Mouse (Mus musculus): ENCODE data around the gene Il33. TPM values are rescaled to one million over a fixed set of nuclear protein-coding genes. Genes with fewer than 3 reads are reported as not detected.
"Not testable (repeated sequence)": the region's sequence is repeated elsewhere in the genome, so short reads cannot be mapped to it uniquely, and the experiment has no call there.

Gene Il33
- polyA plus RNA-seq, 1 experiment from 2014 or later, result 0.27 TPM

DNA sequence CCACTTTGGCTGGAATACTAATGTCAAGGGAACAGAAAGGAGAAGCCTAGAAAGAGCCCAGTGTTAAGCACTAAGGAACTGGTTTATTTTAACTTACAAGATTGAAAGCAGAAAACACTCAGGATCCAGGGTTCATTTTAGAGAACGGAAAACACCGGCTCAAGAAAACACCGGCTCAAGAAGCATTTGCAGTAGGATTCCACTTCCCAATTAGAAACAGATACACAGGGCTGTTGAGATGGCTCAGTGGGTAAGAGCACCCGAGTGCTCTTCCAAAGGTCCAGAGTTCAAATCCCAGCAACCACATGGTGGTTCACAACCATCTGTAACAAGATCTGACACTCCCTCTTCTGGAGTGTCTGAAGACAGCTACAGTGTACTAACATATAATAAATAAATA lies 20.0 kb downstream of the Il33 start:
- not testable (repeated sequence) for H3K27me3 ChIP-seq (replicated peaks; ENCODE audit: control insufficient read depth, insufficient read depth, low read length); H3K4me1 ChIP-seq (replicated peaks; ENCODE audit: control insufficient read depth, insufficient read depth, low read length); H3K9me3 ChIP-seq (ENCODE audit: control insufficient read depth, low read length); H3K4me3 ChIP-seq (ENCODE audit: low read depth, low read length); H3K9ac ChIP-seq (ENCODE audit: low read depth, low read length); DNase-seq (ENCODE audit: low spot score); H3K36me3 ChIP-seq (ENCODE audit: control insufficient read depth, insufficient read depth, low read length); H3K27ac ChIP-seq (ENCODE audit: low read depth, low read length); ATAC-seq (replicated peaks; ENCODE audit: low FRiP score); H3K4me2 ChIP-seq
- 79% methylated on average over 4 of the region's 4 CpGs for WGBS

DNA sequence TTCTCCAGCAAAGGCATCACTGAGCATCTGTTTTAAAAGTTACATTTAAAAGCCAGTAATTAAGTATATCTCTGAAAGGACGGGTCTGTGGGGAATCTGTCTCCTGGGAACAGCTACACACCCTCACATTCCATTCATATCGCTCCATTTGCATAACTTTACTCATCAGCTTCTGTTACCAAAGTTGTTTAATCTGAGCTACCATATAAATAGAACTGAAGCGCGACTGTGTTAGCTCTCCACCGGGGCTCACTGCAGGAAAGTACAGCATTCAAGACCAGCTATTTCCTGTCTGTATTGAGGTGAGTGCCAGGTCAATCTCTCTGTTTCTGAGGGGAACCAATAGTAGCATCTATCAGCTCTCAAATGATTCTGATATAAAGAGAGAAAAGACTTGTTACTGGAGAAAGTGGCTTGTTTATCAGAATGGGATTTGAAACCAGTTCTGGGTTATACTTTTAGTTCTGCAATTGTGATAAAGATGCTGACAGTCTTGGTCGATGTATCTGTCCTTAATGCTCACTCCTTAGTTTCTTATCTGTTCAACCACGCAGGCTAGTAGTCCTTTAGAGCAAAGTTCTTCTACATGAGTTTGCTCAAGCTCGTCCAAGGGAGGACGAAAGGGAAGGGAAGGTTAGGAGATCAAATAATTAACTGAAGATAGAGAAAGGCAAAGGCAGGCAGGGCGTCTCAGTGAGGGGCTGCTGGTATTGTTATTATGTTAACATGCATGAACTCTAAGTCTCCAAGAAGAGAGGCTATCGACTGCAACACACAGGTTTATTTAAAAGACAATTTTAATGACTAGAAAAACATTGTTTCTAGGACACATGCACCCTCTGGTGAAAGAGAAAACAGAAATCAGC lies 20.9 kb downstream of the Il33 start:
- ATAC-seq (replicated peaks; ENCODE audit: low FRiP score) (no peak), DNase-seq (ENCODE audit: low spot score) (no peak)
- Histone ChIP-seq H3K27me3 (replicated peaks; ENCODE audit: control insufficient read depth, insufficient read depth, low read length) (no peaks in the 10 kb centered on the region), H3K4me2 (no peak overlapping the region), H3K4me1 (replicated peaks; ENCODE audit: control insufficient read depth, insufficient read depth, low read length) (peaks cover 8% of the 10 kb centered on the region; the same call in 1 of the 2 replicates), H3K9ac (ENCODE audit: low read depth, low read length) (no peak overlapping the region), H3K36me3 (ENCODE audit: control insufficient read depth, insufficient read depth, low read length) (no peaks in the 10 kb centered on the region), H3K9me3 (ENCODE audit: control insufficient read depth, low read length) (no peaks in the 10 kb centered on the region), H3K4me3 (ENCODE audit: low read depth, low read length) (no peak overlapping the region), H3K27ac (ENCODE audit: low read depth, low read length) (no peak overlapping the region)
- WGBS, result 18% methylated on average over 11 of the region's 11 CpGs

GRCm38 (mm10) chr19:29946423-29946716 lies 21.5 kb downstream of the Il33 start:
- no peak overlapping the region for H3K4me2 ChIP-seq
- no peaks in the 10 kb centered on the region for H3K9me3 ChIP-seq (ENCODE audit: control insufficient read depth, low read length)
- H3K9ac ChIP-seq (ENCODE audit: low read depth, low read length), result no peak overlapping the region
- no peaks in the 10 kb centered on the region for H3K27me3 ChIP-seq (replicated peaks; ENCODE audit: control insufficient read depth, insufficient read depth, low read length)
- ATAC-seq (replicated peaks; ENCODE audit: low FRiP score), result no peak
- H3K27ac ChIP-seq (ENCODE audit: low read depth, low read length), result no peak overlapping the region
- H3K36me3 ChIP-seq (ENCODE audit: control insufficient read depth, insufficient read depth, low read length), result no peaks in the 10 kb centered on the region
- H3K4me1 ChIP-seq (replicated peaks; ENCODE audit: control insufficient read depth, insufficient read depth, low read length), result peaks cover 8% of the 10 kb centered on the region; the same call in 1 of the 2 replicates
- no peak for DNase-seq (ENCODE audit: low spot score)
- no peak overlapping the region for H3K4me3 ChIP-seq (ENCODE audit: low read depth, low read length)

- no peaks in the 10 kb centered on the region for H3K9me3 ChIP-seq (ENCODE audit: control insufficient read depth, low read length)
- H3K27ac ChIP-seq (ENCODE audit: low read depth, low read length), result no peak overlapping the region
- H3K27me3 ChIP-seq (replicated peaks; ENCODE audit: control insufficient read depth, insufficient read depth, low read length), result no peaks in the 10 kb centered on the region
- DNase-seq (ENCODE audit: low spot score), result no peak
- H3K4me3 ChIP-seq (ENCODE audit: low read depth, low read length), result no peak overlapping the region
- no peaks in the 10 kb centered on the region for H3K36me3 ChIP-seq (ENCODE audit: control insufficient read depth, insufficient read depth, low read length)
- WGBS, result 89% methylated on average over 9 of the region's 9 CpGs
- ATAC-seq (replicated peaks; ENCODE audit: low FRiP score), result no peak
- no peak overlapping the region for H3K4me2 ChIP-seq
- H3K9ac ChIP-seq (ENCODE audit: low read depth, low read length), result no peak overlapping the region
- peaks cover 8% of the 10 kb centered on the region; the same call in 1 of the 2 replicates for H3K4me1 ChIP-seq (replicated peaks; ENCODE audit: control insufficient read depth, insufficient read depth, low read length)
These were observed 22.1 kb downstream of the Il33 start for GRCm38 (mm10) chr19:29947056-29947455.

- 25% methylated on average over 25 of the region's 25 CpGs for WGBS
- H3K27ac ChIP-seq (ENCODE audit: low read depth, low read length), result no peak overlapping the region
These were observed 23.2 kb downstream of the Il33 start for GRCm38 (mm10) chr19:29947891-29948801.

DNA sequence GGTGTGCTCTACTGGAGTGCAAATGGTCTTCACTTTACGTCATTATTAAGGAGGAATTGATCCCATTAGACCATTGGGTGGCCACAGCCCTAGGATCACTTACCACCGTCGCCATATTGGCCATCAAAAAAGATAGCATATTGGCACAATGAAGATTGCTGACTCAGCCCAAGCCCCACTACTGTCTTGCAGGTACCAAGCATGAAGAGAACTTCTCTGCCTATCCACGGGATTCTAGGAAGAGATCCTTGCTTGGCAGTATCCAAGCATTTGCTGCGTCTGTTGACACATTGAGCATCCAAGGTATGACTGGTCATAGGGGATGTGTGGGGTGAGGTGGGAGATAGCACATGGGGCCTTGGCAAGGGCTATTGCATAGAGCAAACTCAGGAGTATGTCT lies 27.6 kb downstream of the Il33 start:
- Histone ChIP-seq H3K4me1 (replicated peaks; ENCODE audit: control insufficient read depth, insufficient read depth, low read length) (0 out of 2 replicates have a peak, but pooled peaks cover 2% of the 10 kb centered on the region), H3K4me2 (no peak overlapping the region), H3K4me3 (ENCODE audit: low read depth, low read length) (no peak overlapping the region), H3K36me3 (ENCODE audit: control insufficient read depth, insufficient read depth, low read length) (no peaks in the 10 kb centered on the region), H3K9ac (ENCODE audit: low read depth, low read length) (no peak overlapping the region), H3K27me3 (replicated peaks; ENCODE audit: control insufficient read depth, insufficient read depth, low read length) (no peaks in the 10 kb centered on the region), H3K27ac (ENCODE audit: low read depth, low read length) (no peak overlapping the region), H3K9me3 (ENCODE audit: control insufficient read depth, low read length) (no peaks in the 10 kb centered on the region)
- DNase-seq (ENCODE audit: low spot score) (no peak), ATAC-seq (replicated peaks; ENCODE audit: low FRiP score) (no peak)
- WGBS, result 81% methylated on average over 5 of the region's 5 CpGs

More at GRCm38 (mm10) chr19:29947891-29948801, 23.2 kb downstream of the Il33 start:
- Histone ChIP-seq H3K9ac (ENCODE audit: low read depth, low read length) (peak overlapping the region; percentile 26; the same call in 1 of the 2 replicates), H3K27me3 (replicated peaks; ENCODE audit: control insufficient read depth, insufficient read depth, low read length) (no peaks in the 10 kb centered on the region), H3K9me3 (ENCODE audit: control insufficient read depth, low read length) (no peaks in the 10 kb centered on the region), H3K36me3 (ENCODE audit: control insufficient read depth, insufficient read depth, low read length) (no peaks in the 10 kb centered on the region), H3K4me3 (ENCODE audit: low read depth, low read length) (peak overlapping the region; percentile 45), H3K4me1 (replicated peaks; ENCODE audit: control insufficient read depth, insufficient read depth, low read length) (peaks cover 8% of the 10 kb centered on the region; the same call in 1 of the 2 replicates), H3K4me2 (peak overlapping the region; percentile 78)
- ATAC-seq (replicated peaks; ENCODE audit: low FRiP score), result peak; percentile 78
- DNase-seq (ENCODE audit: low spot score), result peak; percentile 49

- 75% methylated on average over 3 of the region's 3 CpGs for WGBS
- no peaks in the 10 kb centered on the region for H3K4me1 ChIP-seq (replicated peaks; ENCODE audit: control insufficient read depth, insufficient read depth, low read length)
- H3K36me3 ChIP-seq (ENCODE audit: control insufficient read depth, insufficient read depth, low read length), result no peaks in the 10 kb centered on the region
- H3K9me3 ChIP-seq (ENCODE audit: control insufficient read depth, low read length), result no peaks in the 10 kb centered on the region
- H3K9ac ChIP-seq (ENCODE audit: low read depth, low read length), result no peak overlapping the region
- H3K4me2 ChIP-seq, result no peak overlapping the region
- no peak overlapping the region for H3K4me3 ChIP-seq (ENCODE audit: low read depth, low read length)
- DNase-seq (ENCODE audit: low spot score) (no peak), ATAC-seq (replicated peaks; ENCODE audit: low FRiP score) (no peak)
- H3K27me3 ChIP-seq (replicated peaks; ENCODE audit: control insufficient read depth, insufficient read depth, low read length), result no peaks in the 10 kb centered on the region
- H3K27ac ChIP-seq (ENCODE audit: low read depth, low read length), result no peak overlapping the region
These were observed 28.9 kb downstream of the Il33 start for GRCm38 (mm10) chr19:29953833-29954232.

GRCm38 (mm10) chr19:29955454-29955853 lies 30.5 kb downstream of the Il33 start:
- Histone ChIP-seq H3K9ac (ENCODE audit: low read depth, low read length) (no peak overlapping the region), H3K27me3 (replicated peaks; ENCODE audit: control insufficient read depth, insufficient read depth, low read length) (no peaks in the 10 kb centered on the region), H3K4me3 (ENCODE audit: low read depth, low read length) (no peak overlapping the region), H3K4me1 (replicated peaks; ENCODE audit: control insufficient read depth, insufficient read depth, low read length) (no peaks in the 10 kb centered on the region), H3K4me2 (no peak overlapping the region), H3K9me3 (ENCODE audit: control insufficient read depth, low read length) (no peaks in the 10 kb centered on the region), H3K36me3 (ENCODE audit: control insufficient read depth, insufficient read depth, low read length) (no peaks in the 10 kb centered on the region), H3K27ac (ENCODE audit: low read depth, low read length) (no peak overlapping the region)
- ATAC-seq (replicated peaks; ENCODE audit: low FRiP score) (no peak), DNase-seq (ENCODE audit: low spot score) (no peak)
- 46% methylated on average over 2 of the region's 2 CpGs for WGBS
